Mouse (Mus musculus): ENCODE data around the gene Atxn2l. TPM values are rescaled to one million over a fixed set of nuclear protein-coding genes. Genes with fewer than 3 reads are reported as not detected.

The Atxn2l gene
- total RNA-seq (2021) = 10 to 100 TPM; 65.0 to 84.5 TPM
- long read RNA-seq, experiment 1, partial matches to known transcripts = 9 of 33 reads
- long read RNA-seq, experiment 1, other reads (novel, unspliced or antisense) = 24 of 33 reads
- long read RNA-seq, experiment 2, partial matches to known transcripts = 5 of 24 reads
- long read RNA-seq, experiment 2, other reads (novel, unspliced or antisense) = 19 of 24 reads

DNA sequence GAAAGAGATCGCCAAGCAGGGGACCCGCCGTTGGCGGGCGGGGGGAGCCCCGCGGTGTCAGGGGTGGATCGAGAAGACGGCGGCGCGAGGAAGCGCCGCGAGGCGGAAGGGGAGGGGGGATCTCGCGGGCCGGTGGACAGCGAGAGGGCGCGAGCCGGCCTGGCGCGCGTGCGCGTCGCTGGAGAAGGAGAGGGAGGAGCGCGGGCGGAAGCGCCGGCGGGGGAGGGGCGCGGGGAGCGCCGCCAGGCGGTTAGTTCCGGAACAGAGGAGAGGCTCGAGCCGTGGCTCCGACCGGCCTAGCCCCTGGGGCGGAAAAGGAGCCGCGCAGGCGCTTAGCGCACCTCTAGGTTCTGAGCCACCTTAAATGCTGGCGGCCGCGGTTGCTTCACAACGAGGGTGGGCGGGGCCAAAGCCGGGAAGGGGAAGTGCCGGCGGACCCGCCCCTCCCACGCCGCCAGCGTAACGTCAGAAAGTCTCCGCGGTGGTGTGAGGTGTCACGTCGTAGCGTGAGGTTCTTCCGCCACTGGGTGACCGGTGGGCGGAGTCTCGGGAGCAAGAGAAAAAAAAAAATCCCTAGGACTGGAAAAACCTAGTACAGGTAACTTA, at the start of gene Atxn2l:
Gene Atxn2l, minus strand, starts transcription at position 165 of the 606 bp plus-strand sequence.
- peak; percentile 99 for DNase-seq

DNA sequence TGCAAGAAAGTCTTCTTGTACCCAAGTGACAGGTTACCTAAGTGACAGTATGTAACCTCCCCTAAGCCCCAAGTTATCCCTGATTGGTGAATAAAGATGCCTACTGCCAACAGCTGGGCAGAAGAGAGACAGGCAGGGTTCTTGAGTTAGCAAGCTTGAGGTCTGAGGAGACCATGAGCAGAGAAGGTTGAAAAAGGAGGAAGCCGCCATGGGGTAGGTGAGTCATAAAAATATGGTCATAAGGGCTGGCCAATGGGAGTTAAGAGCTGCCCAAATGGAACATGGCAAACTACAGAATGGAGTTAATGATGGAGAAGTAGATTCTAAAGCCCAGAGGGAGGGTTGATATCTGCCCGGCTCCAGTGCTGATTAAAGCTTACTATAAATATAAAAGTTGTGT, 42.4 kb upstream of the Atxn2l start:
- no peak for DNase-seq

DNA sequence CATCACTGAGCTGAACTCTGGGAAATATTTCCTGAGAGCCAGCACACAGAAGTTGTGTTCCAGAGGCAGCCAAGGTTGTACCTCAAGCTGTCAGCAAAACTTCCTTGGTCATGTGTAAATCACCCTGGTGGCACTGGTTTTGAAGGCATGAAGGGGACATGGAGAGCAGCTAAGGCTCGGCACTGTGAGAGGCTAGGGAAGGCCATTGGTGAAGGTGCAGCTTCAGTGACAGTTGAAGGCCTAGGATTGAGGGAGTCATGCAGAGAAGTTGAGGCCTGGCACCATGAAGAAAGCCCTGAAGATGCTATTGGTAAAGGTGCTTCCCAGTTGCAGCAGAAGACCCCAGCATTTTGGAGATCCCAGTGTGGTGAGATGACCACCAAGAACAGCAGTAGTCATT, 38.4 kb upstream of the Atxn2l start:
- DNase-seq = no peak

DNA sequence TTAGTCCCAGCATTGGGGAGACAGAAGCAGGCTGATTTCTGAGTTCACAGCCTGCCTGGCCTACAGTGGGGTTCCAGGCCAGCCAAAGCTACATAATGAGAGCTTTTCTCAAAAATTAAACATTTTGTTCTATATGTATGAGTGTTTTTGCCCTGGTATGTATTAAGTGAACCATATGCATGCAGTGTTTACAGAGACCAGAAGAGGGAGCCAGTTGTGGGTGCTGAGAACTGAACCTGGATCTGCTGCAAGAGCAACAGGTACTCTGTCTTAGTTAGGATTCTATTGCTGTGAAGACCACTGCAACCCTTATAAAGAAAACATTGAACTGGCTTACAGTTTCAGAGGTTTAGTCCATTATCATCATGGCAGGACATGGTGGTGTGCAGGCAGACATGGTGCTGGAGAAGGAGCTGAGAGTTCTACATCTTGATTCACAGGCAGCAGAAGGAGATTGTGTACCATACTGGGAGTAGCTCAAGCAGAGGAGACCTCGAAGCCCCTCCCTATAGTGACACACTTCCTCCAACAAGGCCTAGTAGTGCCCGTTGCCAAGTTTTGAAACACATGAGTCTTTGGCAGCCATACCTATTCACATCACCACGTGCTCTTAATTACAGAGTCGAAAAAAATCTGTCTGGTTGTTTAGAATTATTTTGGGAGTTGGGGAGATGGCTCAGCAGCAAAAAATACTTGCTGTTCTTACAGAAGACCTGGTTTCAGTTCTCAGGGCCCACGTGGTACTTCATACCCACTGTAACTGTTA, 34.8 kb upstream of the Atxn2l start:
- no peak for DNase-seq

DNA sequence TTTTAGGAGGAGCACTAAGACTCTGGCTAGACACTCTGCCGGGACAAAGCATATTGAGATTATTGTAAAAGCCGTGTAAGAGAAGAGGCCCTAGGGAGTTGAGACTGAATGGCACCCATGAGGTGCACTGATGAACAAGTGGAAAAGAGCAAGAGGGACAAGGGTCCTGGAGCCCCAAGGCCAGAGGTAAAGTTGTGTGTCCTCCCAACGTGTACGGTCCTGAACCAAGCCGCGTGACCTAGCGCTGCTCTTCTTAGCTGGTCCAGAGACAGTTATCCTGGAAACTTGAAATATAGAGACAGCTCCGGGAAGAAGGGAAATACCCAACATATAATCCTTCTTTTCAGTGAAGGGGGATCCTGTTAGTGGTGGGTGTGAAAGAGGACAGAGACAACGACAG, 33.2 kb upstream of the Atxn2l start:
- DNase-seq = no peak

DNA sequence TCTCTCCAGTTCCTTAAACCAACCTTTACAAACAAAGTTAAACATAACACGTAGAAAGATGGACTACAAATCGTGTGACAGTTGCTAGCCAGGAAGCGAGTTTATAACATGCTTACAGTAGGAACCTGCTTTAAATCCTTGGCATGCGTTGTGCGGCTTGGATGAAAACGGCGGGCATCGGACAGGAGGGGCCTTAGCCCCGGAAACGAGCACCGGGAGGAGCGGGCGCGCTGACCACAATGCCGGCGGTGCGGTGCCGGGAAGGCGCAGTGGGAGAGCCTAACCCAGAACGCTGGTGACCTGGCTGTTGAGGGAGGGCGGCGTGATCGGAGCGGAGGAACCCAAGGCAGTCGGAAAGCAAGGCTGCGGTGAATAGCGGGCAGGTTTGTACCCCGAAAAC, 32.5 kb upstream of the Atxn2l start:
- peak; percentile 44 for DNase-seq

DNA sequence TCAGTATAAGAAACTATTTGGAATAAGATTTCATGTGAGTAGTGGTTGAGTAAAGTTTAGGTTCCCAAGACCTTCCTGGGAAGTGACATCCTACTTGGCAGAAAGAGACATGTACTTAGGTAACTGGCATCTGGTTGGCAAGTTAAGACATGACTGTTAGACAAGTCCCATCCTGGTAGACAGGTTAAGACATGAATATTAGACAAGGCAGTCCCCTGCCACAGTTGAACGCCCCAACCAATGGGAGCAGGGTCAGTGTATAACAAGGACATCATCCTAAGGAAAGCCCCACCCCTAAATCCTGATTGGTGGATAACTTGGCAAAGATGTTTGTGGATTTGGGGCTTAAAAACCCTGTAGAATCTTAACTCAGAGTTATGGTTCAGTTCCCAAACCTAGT, 30.2 kb upstream of the Atxn2l start:
- DNase-seq = no peak

DNA sequence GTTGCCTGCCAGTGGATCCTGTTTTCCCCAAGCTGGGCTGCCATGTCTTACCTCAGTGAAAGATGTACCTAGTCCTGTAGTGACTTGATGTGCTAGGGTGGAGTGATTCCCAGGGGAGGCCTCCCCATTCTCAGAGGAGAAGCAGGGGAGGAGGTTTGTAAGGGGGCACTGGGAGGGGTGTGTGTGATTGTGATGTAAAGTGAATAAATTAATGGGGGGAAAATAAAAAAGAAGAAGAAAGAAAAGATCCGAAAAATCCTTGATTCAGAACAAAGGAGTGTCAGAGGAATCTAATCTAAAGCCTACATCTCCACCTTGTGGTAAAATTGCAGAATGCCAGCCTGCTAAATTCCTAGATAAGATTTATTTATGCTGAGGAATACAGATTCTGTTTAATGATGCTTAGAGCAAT, 24.9 kb upstream of the Atxn2l start:
- peak; percentile 23 for DNase-seq

DNA sequence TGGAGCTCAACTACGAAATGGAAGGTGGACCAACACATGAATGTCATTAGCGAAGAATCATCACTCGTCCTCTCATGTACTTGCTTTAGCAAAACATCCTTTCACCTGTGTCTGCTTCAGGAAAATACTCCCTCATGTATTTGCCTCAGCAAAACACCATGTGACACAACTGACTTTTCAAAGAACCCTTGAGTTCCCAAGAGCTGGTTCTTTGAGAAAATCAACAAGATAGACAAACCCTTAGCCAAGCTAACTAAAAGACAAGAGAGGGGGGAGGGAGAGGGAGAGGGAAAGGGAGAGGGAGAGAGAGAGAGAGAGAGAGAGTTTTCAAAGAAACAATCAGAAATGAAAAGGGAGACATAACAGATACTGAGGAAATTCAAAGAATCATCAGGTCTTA, 20.1 kb upstream of the Atxn2l start:
- DNase-seq = no peak

DNA sequence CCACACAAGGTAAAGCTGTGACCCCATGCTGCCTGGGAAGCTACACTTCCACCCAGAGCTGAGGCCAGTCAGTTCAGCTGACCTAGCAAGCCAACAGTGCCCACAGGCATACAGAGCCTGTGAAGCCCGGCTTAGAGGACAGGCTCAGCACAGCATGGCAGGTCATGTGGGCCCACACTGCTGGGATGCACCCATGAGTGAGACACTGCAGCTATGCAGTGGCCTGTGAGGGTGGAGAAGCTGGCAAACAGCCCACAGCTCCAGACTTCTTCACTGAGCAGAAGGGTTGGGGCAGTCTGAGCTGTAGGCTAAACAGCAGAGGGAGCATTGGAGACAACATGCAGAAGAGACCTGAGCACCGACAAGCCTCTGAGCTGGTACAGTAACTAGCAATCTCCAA, 16.3 kb upstream of the Atxn2l start:
- DNase-seq = peak; percentile 45

DNA sequence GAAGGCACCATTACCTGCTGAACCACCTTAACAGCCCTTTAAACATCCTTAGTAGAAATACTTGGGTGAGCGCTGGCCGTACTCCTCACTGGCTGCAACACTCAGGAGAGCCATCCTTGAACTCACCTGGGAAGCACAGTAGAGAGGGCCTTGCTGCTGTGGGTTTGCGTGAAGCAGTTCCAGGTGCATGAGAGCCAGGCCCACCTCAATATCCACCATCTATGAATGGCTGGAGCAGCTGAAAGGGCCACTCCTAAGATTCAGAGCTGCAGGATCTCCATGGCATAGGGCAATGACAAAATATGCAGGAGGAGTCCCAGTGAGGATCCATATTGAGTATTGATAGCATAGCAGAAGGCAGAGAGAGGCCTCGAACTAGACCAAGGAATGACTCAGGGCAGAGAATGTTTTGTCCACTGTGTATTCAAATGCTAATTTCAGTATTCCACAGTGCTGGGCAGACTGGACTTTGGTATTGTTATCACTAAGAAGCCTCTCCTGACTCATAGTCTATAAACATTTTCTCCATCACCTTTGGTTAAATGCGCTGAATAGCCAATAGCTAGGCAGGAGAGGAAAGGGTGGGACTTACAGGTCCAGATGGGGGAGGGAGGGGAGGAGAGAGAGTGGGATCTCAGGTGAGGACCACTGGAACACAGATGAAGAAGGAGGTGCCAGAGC, 15.2 kb upstream of the Atxn2l start:
- no peak for DNase-seq

DNA sequence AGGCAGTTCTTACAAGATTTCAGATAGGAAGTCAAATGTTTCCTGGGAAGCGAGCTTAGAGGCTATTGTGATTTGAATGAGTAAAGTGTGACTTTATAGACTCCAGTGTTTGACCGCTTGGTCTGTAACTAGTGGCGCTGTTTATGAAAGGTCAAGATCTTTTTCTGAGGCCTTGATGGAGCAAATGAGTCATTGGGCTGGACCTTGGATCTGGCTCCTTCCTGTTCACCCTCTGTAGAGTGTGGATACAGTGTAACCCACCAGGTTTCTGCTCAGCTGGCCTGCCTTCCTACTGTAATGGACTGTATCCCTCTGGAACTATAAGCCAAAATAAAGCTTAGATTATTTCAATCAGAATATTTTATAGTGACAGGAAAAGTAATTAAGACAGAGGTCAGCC, 8.1 kb upstream of the Atxn2l start:
- peak; percentile 44 for DNase-seq

DNA sequence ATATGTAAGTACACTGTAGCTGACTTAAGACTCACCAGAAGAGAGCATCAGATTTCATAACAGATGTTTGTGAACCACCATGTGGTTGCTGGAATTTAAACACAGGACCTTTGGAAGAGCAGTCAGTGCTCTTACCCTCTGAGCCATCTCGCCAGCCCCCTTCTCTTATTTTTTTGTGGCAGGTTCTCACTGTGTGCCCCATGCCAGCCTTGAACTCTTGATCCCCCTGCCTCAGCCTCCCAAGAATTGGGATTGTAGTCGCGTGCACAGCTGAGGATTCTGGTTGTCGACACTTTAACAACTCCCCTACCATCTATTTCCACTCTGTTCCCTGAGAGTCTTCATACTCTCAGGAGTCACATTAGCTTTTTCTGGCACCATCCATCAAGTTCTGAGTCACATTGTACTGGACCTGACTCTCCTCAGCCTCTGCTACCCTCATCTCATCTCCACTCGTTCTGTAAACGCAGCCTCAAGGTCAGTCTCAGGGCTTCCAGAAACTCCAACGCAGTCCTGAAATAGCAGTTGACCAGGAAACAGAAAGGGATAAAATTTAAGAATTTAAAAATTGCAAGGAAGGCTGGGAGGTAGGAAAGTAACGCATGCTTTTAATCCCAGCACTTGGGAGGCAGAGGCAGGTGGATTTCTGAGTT, 4.0 kb upstream of the Atxn2l start:
- DNase-seq = no peak

DNA sequence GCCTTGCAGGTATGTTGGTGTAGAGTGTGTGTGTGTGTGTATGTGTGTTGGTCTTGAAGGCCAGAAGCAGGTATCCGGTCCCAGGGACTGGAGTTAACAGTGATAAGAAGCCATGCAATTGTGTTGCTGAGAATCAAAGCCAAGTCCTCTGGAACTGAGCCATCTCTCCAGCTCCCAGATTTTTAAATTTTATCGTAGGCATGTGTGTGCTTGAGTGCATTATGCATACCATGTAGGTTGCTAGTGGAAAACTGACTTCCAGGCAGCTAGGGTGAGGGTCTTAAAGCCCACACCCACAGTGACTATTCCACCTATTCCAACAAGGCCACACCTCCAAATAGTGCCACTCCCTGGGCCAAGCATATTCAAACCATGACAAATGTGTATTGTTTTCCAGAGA, 1.7 kb upstream of the Atxn2l start:
- no peak for DNase-seq

DNA sequence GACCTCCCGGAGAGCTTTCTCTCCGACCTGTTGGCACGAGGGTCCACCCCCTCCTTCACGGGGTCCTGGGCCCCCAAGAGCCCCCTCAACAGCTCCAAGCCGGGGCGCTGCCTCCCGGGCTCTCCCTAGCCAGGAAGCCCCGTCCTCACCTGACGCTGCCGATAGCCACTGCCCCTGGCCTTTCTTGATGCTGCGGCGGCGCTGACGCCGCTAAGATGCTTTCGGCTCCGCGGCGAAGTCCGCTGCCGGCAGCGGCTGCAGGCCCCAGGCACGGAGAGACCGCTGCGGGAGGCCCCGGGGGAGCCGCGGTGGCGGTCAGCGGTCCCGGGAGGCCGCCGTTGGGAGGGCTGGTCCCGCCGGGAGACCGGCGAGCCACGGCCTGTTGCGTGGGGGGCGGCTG, 486 bp downstream of the Atxn2l start:
- DNase-seq = no peak

DNA sequence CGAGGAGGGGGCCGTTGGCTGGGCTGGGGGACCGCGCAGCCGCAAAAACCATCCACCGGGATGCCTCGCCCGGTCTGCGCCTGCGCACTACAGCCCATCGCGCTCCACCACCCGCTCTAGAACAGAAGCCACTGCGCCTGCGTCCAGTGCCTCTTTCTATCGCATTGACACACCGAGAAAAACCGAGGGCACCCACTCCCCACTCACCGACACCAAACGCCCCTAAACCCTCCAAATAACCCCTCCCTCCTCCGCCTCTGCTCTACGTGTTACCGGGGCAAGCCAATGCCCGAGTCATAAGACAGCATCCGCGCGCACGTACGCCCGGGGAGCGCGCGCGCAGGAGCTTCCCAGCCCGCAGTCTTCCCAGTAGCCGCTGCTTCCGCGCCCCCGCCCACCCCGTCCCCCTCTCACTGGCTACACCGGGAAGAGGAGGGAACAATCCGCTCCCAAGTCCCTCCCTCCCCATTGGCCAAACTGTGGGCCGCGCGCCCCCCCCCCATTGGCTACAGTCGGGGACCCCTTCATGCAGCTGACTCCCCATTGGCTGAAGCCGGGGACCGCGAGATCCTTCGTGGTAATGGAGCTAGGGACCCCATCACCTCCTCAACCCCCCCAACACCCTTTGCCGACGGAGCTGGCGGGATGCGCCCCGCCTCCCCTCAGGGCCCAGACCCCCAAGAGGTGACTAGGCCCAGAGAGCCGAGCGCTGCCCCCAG, 1.1 kb downstream of the Atxn2l start:
- DNase-seq = peak; percentile 94

DNA sequence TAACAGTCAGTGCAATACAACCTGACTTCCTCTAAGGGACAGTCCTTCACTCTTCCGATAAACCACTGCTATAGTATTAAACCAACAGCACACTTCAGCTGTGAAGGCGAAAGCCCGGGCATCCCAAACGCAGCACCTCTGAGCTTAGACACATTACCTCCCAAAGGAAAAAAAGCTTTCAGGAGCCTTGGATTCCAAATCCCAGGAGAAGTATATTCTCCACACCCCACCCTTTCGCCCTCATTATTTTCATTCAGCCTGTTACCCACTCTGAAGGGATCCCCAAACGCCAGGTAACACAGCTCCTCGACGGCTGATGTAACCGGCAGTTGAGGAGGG, 1.6 kb downstream of the Atxn2l start:
- DNase-seq = no peak

DNA sequence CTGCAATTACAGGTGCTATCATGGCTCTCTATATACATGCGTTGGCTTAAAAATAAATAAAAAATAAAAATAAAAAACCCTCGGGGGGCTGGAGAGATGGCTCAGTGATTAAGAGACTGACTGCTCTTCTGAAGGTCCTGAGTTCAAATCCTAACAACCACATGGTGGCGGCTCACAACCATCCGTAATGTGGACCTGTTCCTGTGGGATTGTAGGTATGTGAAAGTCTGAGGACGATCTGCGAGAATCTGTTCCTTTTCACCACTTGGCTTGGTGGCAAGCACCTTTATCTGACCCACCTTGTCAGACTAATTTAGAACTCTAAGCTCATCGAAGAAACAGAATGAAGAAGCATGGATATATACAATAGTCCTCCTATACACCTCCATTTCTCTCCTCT, 3.8 kb downstream of the Atxn2l start:
- DNase-seq = no peak

DNA sequence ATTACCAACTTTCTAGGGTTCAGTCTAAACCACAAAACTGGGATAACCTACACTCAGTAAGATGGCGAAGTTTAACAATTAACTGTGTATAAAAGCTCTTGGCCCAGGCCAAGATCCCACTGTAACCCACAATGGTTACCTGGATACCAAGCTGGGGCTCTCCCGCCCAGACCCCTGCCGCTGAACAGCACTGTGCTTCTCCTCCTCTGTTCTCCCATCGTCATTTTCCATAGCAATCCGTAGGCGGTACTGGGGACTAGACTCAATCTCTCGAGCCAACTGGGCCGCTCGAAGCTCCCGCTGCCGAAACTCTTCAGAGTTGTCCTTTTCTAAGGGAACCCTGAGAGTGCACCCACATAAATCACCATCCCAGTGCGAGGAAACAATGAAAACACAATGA, 5.3 kb downstream of the Atxn2l start:
- DNase-seq = no peak

DNA sequence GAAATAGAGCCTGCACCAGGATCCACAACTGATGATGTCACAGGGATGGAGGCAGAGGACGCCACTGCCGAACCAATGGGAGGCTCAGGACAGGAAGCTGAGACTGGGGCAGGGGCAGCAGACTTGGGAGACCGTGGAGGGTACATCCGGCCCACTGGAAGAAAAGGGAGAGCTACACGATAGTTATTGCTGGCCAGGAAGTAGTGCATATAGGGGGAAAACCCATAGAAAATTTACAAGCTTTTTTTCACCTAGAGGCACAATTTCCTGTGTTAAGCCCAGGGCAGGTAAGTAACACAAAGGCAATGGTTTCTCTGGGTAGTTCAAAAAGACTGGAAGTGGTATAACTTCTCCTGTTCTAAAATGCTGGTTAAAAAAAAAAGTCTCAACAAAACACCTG, 6.8 kb downstream of the Atxn2l start:
- DNase-seq = no peak

DNA sequence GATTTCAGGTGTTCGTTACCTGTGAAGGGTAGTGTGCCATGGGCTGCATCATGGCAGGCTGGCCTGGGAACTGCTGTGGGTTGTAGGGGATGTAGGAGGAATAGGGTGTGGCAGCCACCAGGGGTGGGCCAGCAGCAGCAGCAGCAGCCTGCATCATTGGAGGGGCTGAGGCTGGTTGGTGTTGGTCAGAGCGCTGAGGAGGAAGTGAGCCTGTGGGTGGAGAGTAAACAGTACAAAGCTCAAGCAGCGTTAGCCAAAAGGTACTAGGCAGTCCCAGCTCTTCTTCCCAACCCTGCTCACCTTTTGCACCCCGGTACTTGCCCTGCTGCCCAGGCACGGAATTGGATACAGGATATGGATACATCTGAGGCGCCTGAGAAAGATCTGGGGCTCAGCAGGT, 9.1 kb downstream of the Atxn2l start:
- DNase-seq = no peak

DNA sequence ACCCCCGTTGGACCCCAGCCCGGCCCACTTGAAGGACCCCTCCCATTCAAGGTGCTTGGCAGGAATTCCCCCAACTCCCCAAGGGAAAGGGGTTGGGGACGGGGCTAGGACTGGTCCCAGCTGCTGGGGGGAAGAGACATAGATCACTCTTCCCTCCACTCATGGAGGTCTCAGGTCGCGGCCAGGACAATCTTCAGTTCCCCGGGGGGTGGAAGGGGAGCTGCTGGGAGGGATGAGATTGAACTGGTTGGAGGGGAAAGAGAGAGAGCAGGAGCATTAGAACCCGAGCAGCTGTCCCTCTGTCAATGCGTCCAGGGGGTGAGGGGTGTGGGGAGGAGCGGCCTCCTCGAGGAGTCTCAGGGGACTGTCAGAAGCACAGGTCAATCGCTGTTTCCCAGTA, 11.3 kb downstream of the Atxn2l start:
- no peak for DNase-seq

Data from adrenal gland, postnatal 10 days (tissue).